Mouse (Mus musculus): ENCODE measurements at regions not wholly inside any gene's neighbourhood (a gene's known extent, or its start where the extent isn't known, plus 50 kb on each side); places are given as distances from the start of the nearest gene placed in this dataset.

- no peak for ATAC-seq (replicated peaks; ENCODE audit: poor library complexity)
Measured at GRCm38 (mm10) chr5:106321023-106321422, 136.9 kb downstream of the Barhl2 start.

GRCm38 (mm10) chr5:106320039-106320438 lies 137.9 kb downstream of the Barhl2 start:
- ATAC-seq (replicated peaks; ENCODE audit: poor library complexity) = no peak

- no peak for ATAC-seq (replicated peaks; ENCODE audit: poor library complexity)
Measured at GRCm38 (mm10) chr5:106318246-106318645, 139.7 kb downstream of the Barhl2 start.

GRCm38 (mm10) chr5:106313874-106314273 lies 144.1 kb downstream of the Barhl2 start:
- no peak for ATAC-seq (replicated peaks; ENCODE audit: poor library complexity)

GRCm38 (mm10) chr5:106301372-106301771 lies 156.6 kb downstream of the Barhl2 start:
- no peak for ATAC-seq (replicated peaks; ENCODE audit: poor library complexity)

GRCm38 (mm10) chr5:106296721-106297120 lies 161.2 kb downstream of the Barhl2 start:
- no peak for ATAC-seq (replicated peaks; ENCODE audit: poor library complexity)

GRCm38 (mm10) chr5:106295993-106296392 lies 162.0 kb downstream of the Barhl2 start:
- no peak for ATAC-seq (replicated peaks; ENCODE audit: poor library complexity)

- ATAC-seq (replicated peaks; ENCODE audit: poor library complexity) = no peak
Measured at GRCm38 (mm10) chr5:106295538-106295937, 162.4 kb downstream of the Barhl2 start.

GRCm38 (mm10) chr5:106292387-106293229 lies 165.4 kb downstream of the Barhl2 start:
- ATAC-seq (replicated peaks; ENCODE audit: poor library complexity) = no peak

GRCm38 (mm10) chr5:106285152-106285551 lies 172.8 kb downstream of the Barhl2 start:
- no peak for ATAC-seq (replicated peaks; ENCODE audit: poor library complexity)

- ATAC-seq (replicated peaks; ENCODE audit: poor library complexity) = no peak
Measured at GRCm38 (mm10) chr5:106284731-106285130, 173.2 kb downstream of the Barhl2 start.

- no peak for ATAC-seq (replicated peaks; ENCODE audit: poor library complexity)
Measured at GRCm38 (mm10) chr5:106282646-106283045, 175.3 kb downstream of the Barhl2 start.

- ATAC-seq (replicated peaks; ENCODE audit: poor library complexity) = no peak
Measured at GRCm38 (mm10) chr5:106277786-106278185, 180.2 kb downstream of the Barhl2 start.

- ATAC-seq (replicated peaks; ENCODE audit: poor library complexity) = no peak
Measured at GRCm38 (mm10) chr5:106277231-106277630, 180.7 kb downstream of the Barhl2 start.

- no peak for ATAC-seq (replicated peaks; ENCODE audit: poor library complexity)
Measured at GRCm38 (mm10) chr5:106276186-106276585, 181.8 kb downstream of the Barhl2 start.

- ATAC-seq (replicated peaks; ENCODE audit: poor library complexity) = peak; percentile 65
Measured at GRCm38 (mm10) chr5:106274617-106275016, 183.3 kb downstream of the Barhl2 start.

GRCm38 (mm10) chr5:106264536-106264935 lies 193.4 kb downstream of the Barhl2 start:
- ATAC-seq (replicated peaks; ENCODE audit: poor library complexity) = no peak

- ATAC-seq (replicated peaks; ENCODE audit: poor library complexity) = no peak
Measured at GRCm38 (mm10) chr5:106257179-106257578, 200.8 kb downstream of the Barhl2 start.

- no peak for ATAC-seq (replicated peaks; ENCODE audit: poor library complexity)
Measured at GRCm38 (mm10) chr5:106229154-106229553, 228.8 kb downstream of the Barhl2 start.

- no peak for ATAC-seq (replicated peaks; ENCODE audit: poor library complexity)
Measured at GRCm38 (mm10) chr5:106224141-106224540, 233.8 kb downstream of the Barhl2 start.

- ATAC-seq (replicated peaks; ENCODE audit: poor library complexity) = peak; percentile 73
Measured at GRCm38 (mm10) chr5:106209543-106209942, 248.4 kb downstream of the Barhl2 start.

GRCm38 (mm10) chr5:106207706-106208105 lies 250.3 kb downstream of the Barhl2 start:
- peak; percentile 68 for ATAC-seq (replicated peaks; ENCODE audit: poor library complexity)

- ATAC-seq (replicated peaks; ENCODE audit: poor library complexity) = no peak
Measured at GRCm38 (mm10) chr5:106205724-106206123, 252.2 kb downstream of the Barhl2 start.

Measured in megakaryocyte progenitor cell, adult 5-6 weeks (primary cell).